Mouse (Mus musculus) midbrain, embryonic 11.5 days (tissue): ENCODE measurements around the gene Ramp2. TPM values are rescaled to one million over a fixed set of nuclear protein-coding genes. Genes with fewer than 3 reads are reported as not detected.

Experiments
- ATAC-seq: fragments of 200-750 bp; cut with Nextera tagmentation; 2 replicates; pipeline ENCODE4 v1.8.0; 2017; ENCODE audit warnings: moderate TSS enrichment, moderate library complexity; ENCODE audit not compliant: low FRiP score
- DNase-seq: peaks from one replicate; pipeline ENCODE4 v3.0.0; 2015; ENCODE audit warnings: low spot score; ENCODE audit errors: missing footprints
- H3K27ac ChIP-seq: fragments of 300-500 bp; sonication (generic); 2 replicates; pipeline ENCODE4 v1.5.1; 2014; ENCODE audit warnings: low read depth, low read length
- H3K27me3 ChIP-seq: fragments of 300-500 bp; sonication (generic); 2 replicates; pipeline ENCODE4 v1.6.1; 2014; ENCODE audit warnings: mild to moderate bottlenecking, low read length, moderate library complexity, mixed read lengths; ENCODE audit not compliant: control insufficient read depth, insufficient read depth
- H3K36me3 ChIP-seq: fragments of 300-500 bp; sonication (generic); 2 replicates; pipeline ENCODE4 v1.6.1; 2014; ENCODE audit warnings: mild to moderate bottlenecking, low read length, moderate library complexity, mixed read lengths; ENCODE audit not compliant: control insufficient read depth, insufficient read depth
- H3K4me1 ChIP-seq: fragments of 300-500 bp; sonication (generic); 2 replicates; pipeline ENCODE4 v1.6.1; 2014; ENCODE audit warnings: low read length; ENCODE audit not compliant: control insufficient read depth, insufficient read depth
- H3K4me2 ChIP-seq: fragments of 300-500 bp; sonication (generic); 2 replicates; pipeline ENCODE4 v1.6.1; 2014; ENCODE audit warnings: mild to moderate bottlenecking, moderate library complexity
- H3K4me3 ChIP-seq: fragments of 300-500 bp; sonication (generic); 2 replicates; pipeline ENCODE4 v1.5.1; 2014; ENCODE audit warnings: low read depth, low read length
- H3K9ac ChIP-seq: fragments of 300-500 bp; sonication (generic); 2 replicates; pipeline ENCODE4 v1.6.1; 2014; ENCODE audit warnings: low read length
- H3K9me3 ChIP-seq: fragments of 300-500 bp; sonication (generic); 2 replicates; pipeline ENCODE4 v1.6.1; 2016; ENCODE audit warnings: low read length; ENCODE audit not compliant: control insufficient read depth
- WGBS: fragments of 180-500 bp; shearing (Covaris S2); extraction: QIAGEN DNeasy Blood & Tissue Kit; methylation state at CpG from one replicate; pipeline ENCODE4 v1.1.7; 2014; 5-methylcytosine and 5-hydroxymethylcytosine counted together
- polyA plus RNA-seq: library from polyadenylated mRNA; unstranded; fragments of >200 nt; fragmentation: Nextera tagmentation; extraction: Ambion mirVana; gene quantifications from 2 replicates; pipeline ENCODE4 v1.2.1, GENCODE M21; 2014

Gene Ramp2
- polyA plus RNA-seq, 1 experiment from 2014 or later, result 73.4 TPM

GRCm38 (mm10) chr11:101248258-101248994 lies 2.6 kb downstream of the Ramp2 start:
- no peak overlapping the region for H3K4me3 ChIP-seq
- peaks cover 11% of the 10 kb centered on the region for H3K27me3 ChIP-seq
- H3K9ac ChIP-seq, result no peak overlapping the region
- DNase-seq, result peak; percentile 90
- H3K9me3 ChIP-seq, result no peaks in the 10 kb centered on the region
- no peak overlapping the region for H3K27ac ChIP-seq
- H3K36me3 ChIP-seq, result no peaks in the 10 kb centered on the region
- H3K4me2 ChIP-seq, result no peak overlapping the region
- no peak for ATAC-seq
- WGBS, result 37% methylated on average over 14 of the region's 14 CpGs
- peaks cover 22% of the 10 kb centered on the region for H3K4me1 ChIP-seq

DNA sequence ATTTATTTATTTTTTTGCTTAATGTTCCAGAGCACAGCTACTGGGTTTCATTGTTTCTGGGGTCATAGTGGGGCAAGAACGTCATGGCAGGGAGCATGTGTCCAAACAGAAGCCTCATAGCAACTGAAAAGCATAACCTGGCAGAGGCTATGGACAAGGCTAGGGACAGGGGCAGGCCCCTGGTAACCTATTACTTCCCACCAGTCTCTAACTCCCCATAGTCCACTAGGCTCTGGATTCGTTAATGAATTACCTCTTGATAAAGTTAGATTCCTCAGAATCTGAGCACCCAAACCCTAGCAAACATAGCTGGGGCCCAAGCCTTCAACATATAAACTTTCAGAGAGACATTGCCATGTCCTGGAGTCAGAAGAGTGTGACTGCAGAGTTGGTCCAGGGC lies 5.2 kb downstream of the Ramp2 start:
- Histone ChIP-seq H3K4me3 (no peak overlapping the region), H3K27me3 (peaks cover 5% of the 10 kb centered on the region), H3K9ac (no peak overlapping the region), H3K4me1 (peaks cover 21% of the 10 kb centered on the region), H3K4me2 (no peak overlapping the region), H3K36me3 (no peaks in the 10 kb centered on the region), H3K27ac (no peak overlapping the region), H3K9me3 (no peaks in the 10 kb centered on the region)
- DNase-seq (no peak), ATAC-seq (no peak)
- WGBS, result 74% methylated on average over 2 of the region's 2 CpGs

DNA sequence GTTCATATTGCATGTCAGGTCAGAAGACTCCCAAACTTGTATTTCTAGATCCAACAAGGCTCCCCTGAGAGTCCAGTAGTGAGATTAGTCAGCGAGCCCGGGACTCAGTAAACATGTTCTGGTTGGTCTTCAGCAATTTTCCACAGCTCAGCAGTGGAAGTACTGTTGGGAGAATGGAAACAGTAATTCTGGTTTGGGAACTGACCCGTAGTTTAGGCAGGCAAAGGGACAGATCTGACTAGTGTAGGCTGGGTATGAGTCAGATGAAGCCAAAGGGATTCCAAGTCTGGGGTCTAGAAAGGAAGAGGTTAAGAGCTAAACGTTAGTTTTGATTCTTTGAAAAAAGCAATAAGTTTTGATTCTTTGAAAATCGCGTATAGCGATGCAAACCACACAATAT lies 7.1 kb downstream of the Ramp2 start:
- H3K4me2 ChIP-seq, result peak overlapping the region; percentile 89
- ATAC-seq, result no peak
- no peaks in the 10 kb centered on the region for H3K9me3 ChIP-seq
- H3K36me3 ChIP-seq, result no peaks in the 10 kb centered on the region
- peaks cover 12% of the 10 kb centered on the region for H3K4me1 ChIP-seq
- H3K9ac ChIP-seq, result peak overlapping the region; percentile 95
- H3K4me3 ChIP-seq, result peak overlapping the region; percentile 88
- peak; percentile 94 for DNase-seq
- H3K27me3 ChIP-seq, result no peaks in the 10 kb centered on the region
- WGBS, result 14% methylated on average over 7 of the region's 7 CpGs
- H3K27ac ChIP-seq, result no peak overlapping the region

GRCm38 (mm10) chr11:101253613-101254389 lies 8.0 kb downstream of the Ramp2 start, which contains the start of gene Vps25:
Gene Vps25 (plus strand): TSS chr11:101253707.
- Histone ChIP-seq H3K4me1 (peaks cover 12% of the 10 kb centered on the region), H3K36me3 (no peaks in the 10 kb centered on the region), H3K27me3 (no peaks in the 10 kb centered on the region), H3K4me2 (peak within 1 kb of the TSS; percentile 89), H3K4me3 (peak within 1 kb of the TSS; percentile 88), H3K27ac (peak within 1 kb of the TSS; percentile 80), H3K9ac (peak within 1 kb of the TSS; percentile 95), H3K9me3 (no peaks in the 10 kb centered on the region)
- ATAC-seq (peak; percentile 79), DNase-seq (peak; percentile 99)
- under 1% methylated on average over 40 of the region's 40 CpGs for WGBS

DNA sequence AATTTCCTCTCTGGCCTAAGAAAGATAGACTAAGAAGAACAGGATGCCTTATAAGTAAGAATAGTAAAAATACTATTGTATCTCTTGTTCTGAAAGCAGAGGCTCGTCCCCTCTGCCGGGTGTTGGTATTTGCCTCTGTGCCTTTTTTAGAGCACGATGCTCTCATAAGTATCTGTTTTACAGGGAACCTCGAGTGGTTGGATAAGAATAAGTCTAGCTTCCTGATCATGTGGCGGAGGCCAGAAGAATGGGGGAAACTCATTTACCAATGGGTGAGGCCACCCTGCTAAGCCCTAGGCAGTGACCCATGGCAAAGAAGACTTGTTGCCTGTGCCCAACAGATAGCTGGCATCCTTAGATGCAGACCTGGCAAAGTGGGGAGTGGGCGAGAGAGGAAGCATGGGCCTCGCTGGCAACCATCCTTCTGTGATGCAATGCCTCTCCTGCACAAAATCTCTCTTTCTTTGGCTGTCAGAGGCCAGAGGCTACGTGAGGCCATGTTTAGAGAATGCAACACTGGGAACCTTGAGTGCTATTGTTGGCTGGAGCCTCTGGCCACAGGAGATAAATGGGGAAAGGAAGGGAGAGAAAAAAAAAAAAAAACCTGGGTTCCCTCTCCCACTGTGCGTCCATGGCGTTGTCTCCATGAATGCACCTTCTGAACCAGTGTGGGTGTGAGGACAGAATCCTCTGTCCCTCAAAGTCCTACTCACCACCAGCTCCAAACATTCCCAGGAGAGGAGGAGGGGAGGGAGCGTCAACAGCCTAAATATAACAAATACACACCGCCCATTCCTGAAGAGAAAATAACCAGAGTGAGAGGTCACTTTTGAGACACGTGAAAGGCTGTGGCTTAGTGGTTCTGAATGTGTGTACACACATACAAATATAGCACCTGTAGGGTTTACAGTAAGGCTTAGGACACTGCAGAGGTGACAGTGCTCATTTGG lies 10.3 kb downstream of the Ramp2 start:
- ATAC-seq (no peak), DNase-seq (no peak)
- no peaks in the 10 kb centered on the region for H3K36me3 ChIP-seq
- H3K4me2 ChIP-seq, result no peak overlapping the region
- H3K27me3 ChIP-seq, result peaks cover 3% of the 10 kb centered on the region; the same call in 1 of the 2 replicates
- H3K9me3 ChIP-seq, result no peaks in the 10 kb centered on the region
- WGBS, result 93% methylated on average over 13 of the region's 13 CpGs
- peaks cover 29% of the 10 kb centered on the region for H3K4me1 ChIP-seq
- H3K27ac ChIP-seq, result no peak overlapping the region
- H3K9ac ChIP-seq, result no peak overlapping the region
- no peak overlapping the region for H3K4me3 ChIP-seq

GRCm38 (mm10) chr11:101259261-101259712 lies 13.5 kb downstream of the Ramp2 start:
- H3K4me2 ChIP-seq, result peak overlapping the region; percentile 13; the same call in 1 of the 2 replicates
- no peak overlapping the region; the same call in none of the 2 replicates for H3K27ac ChIP-seq
- no peak overlapping the region for H3K9ac ChIP-seq
- DNase-seq (no peak), ATAC-seq (no peak)
- H3K4me3 ChIP-seq, result no peak overlapping the region
- no peaks in the 10 kb centered on the region for H3K36me3 ChIP-seq
- H3K4me1 ChIP-seq, result peaks cover 44% of the 10 kb centered on the region
- WGBS, result 48% methylated on average over 6 of the region's 6 CpGs
- H3K27me3 ChIP-seq, result peaks cover 33% of the 10 kb centered on the region
- H3K9me3 ChIP-seq, result no peaks in the 10 kb centered on the region

- Histone ChIP-seq H3K4me2 (peak within 1 kb of the TSS; percentile 98), H3K9me3 (no peaks in the 10 kb centered on the region), H3K27ac (peak within 1 kb of the TSS; percentile 51), H3K9ac (peak within 1 kb of the TSS; percentile 54), H3K4me1 (peaks cover 46% of the 10 kb centered on the region), H3K4me3 (peak within 1 kb of the TSS; percentile 46), H3K36me3 (no peaks in the 10 kb centered on the region), H3K27me3 (peaks cover 41% of the 10 kb centered on the region)
- DNase-seq (peak; percentile 95), ATAC-seq (peak; percentile 81)
- 1% methylated on average over 42 of the region's 43 CpGs for WGBS
Observed at GRCm38 (mm10) chr11:101259948-101260825, 14.4 kb downstream of the Ramp2 start, which contains the start of gene Wnk4. Gene Wnk4 (plus strand): TSS chr11:101260567.
